Mouse (Mus musculus): ENCODE measurements at regions not wholly inside any gene's neighbourhood (a gene's known extent, or its start where the extent isn't known, plus 50 kb on each side); places are given as distances from the start of the nearest gene placed in this dataset.
A peak's percentile ranks its signal among the peaks of the same experiment; 100 is the strongest.

DNA sequence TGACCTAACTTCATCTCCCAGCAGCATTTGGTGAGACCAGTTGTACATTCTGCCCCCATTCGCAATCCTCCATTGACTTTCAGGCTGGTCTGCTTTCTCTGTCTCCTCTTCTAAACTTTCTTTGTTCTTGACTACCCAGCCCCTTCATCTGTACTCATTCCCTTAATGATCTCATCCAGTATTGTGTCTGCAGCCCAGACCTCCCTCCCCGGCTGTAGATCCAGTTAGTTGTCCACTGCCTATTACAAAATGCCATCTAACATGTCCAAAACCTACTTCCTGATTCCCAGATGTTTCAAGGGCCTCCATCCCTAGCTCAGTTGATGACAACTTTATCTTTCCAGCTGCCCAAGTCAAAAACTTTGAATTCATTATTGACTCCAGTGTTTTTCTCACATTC is 357.8 kb upstream of the Gm6657 start:
- no peak for DNase-seq (ENCODE audit: extremely low read depth, insufficient read length, low spot score)

DNA sequence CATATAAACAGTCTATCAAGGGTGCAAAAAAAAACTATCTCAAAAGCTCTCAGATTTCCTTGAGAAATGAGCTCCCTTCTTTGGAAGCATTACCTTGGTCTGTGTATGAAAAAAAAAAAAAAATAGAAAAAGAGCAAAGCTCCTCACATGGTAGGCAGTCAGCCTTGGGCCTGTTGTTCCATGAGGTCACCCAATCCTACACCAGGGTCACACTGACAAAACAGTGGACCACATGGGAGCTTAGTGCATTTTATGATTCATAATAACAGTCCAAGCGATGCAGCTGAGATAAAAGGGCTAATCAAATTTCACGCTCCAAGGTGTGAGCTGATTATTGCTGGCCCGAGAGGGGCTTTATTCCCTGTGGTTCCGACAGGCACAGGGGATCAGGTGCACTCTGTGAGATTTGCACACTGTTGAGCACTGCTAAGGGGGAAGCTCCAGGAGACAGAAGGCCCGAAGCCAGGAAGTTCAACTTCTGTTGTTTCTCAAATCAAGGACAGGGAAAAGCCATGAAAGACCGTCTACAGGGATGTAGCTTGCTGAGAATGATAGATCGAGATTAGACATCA is 352.1 kb upstream of the Gm6657 start:
- no peak for DNase-seq (ENCODE audit: extremely low read depth, insufficient read length, low spot score)

DNA sequence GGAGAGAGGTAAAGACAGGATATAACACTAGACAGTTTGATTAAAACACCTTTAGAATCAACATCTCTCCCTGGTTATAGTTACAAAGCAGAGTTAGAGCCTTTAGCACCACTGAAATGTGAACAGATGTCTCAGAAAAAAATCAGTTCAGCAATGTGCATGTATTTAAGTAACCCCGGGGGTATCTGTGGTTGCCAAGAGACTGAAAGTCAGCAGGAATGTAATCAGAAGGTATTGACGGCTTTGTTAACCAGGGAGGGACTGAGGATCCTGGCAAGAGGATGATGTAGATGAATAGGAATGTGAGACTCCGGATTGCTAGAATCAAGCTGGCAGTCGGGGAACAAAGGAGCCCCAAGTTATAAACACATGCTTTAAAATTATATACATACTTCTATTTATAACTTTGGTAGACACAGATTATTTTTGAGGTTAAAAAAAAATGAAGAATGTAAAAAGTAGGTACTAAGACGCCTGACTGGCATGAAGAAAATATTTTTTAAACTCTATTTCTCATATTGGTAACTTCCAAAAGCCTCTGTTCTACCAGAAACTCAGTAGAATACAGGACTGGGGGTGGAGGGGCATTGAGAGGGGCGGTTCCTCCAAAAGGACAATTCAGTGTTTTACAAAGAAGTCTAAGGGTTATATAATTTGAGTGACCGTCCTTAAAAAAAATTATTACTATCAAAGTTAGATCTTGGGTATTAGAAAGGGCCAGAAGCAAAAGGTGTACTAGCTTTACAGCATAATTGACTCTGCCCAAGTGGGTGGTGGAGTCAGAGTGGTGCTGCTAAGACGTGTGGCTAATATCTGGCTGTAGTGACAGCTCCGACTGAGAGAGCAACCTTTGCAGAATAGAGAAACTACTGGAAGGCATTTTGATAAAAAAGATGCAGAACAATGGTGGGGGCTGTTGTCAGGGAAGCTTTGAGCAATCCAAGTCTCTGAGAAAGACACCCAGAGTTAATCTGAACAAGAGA is 341.2 kb upstream of the Gm6657 start:
- DNase-seq (ENCODE audit: extremely low read depth, insufficient read length, low spot score): no peak

DNA sequence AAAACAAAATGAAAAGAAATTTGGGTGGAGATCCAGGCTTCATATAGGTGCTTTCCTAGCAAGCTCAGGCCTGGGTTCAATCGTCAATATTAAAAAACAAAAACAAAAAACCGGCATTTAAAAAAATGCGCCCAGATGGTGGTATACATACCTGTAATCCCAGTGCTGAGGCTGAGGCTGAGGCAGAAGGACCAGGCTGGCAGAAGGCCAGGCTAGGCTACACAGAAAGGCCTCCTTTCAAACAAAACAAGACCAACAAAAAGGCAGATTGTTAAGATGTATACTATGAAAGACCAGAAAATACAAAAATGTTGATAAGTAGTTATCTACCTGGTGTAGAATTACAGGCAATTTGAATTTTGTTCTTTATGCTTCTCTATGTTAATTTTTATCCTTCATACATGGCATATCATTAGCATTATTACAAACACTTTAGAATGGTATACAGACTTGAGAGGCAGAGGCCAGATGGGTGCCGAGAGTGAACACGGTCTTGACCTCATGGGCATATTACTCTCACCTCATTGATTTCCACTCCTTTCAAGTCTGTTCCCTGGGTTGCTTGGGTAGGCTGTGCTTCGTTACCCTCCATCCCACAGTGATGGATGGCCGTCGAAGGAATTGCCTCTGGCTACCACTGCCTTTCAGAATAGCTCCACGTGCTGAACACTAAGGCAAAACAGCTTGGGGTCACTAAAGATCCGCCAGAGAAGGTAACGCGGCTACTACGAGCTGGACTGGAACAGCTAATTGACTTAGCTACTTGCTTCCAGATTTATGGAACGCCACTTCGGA is 339.6 kb upstream of the Gm6657 start:
- DNase-seq (ENCODE audit: extremely low read depth, insufficient read length, low spot score): no peak

DNA sequence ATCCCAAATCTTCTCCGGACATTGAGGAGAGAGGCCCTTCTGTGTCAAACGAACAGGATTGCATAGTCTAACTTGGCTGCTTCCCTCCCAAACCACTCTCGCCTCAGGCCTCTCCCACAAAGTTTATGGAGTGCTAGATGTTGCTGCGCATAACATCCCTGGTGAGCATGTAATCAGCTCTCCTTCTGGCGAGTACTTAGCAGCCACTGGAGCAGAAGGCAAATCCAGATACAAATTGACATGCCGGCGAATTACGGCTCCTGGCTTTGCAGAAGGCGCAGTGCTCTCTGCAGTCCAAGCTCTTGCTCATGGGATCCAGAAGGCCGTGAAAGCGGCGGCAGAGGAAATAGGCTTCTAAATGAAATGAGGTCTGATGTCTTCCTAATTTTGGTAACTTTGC is 338.2 kb upstream of the Gm6657 start:
- no peak for DNase-seq (ENCODE audit: extremely low read depth, insufficient read length, low spot score)

DNA sequence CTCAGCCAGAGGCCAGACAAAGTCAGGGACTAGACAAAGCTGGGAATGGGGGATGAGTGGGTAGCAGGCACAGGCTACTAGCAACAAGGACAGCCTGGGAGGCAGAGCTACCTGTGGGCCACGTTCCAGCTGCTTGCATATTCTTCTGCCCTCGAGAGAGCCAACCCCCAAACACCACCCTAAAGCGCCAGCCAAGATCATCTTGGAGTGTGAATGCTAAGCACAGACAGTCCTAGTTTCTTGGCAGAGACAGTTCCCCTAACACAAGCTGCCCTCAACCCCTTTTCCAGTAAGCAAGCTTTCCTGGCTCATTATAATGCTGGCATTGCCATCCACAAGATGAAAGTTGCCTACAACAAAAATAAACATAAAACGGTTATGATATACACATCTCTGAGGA is 336.8 kb upstream of the Gm6657 start:
- no peak for DNase-seq (ENCODE audit: extremely low read depth, insufficient read length, low spot score)

DNA sequence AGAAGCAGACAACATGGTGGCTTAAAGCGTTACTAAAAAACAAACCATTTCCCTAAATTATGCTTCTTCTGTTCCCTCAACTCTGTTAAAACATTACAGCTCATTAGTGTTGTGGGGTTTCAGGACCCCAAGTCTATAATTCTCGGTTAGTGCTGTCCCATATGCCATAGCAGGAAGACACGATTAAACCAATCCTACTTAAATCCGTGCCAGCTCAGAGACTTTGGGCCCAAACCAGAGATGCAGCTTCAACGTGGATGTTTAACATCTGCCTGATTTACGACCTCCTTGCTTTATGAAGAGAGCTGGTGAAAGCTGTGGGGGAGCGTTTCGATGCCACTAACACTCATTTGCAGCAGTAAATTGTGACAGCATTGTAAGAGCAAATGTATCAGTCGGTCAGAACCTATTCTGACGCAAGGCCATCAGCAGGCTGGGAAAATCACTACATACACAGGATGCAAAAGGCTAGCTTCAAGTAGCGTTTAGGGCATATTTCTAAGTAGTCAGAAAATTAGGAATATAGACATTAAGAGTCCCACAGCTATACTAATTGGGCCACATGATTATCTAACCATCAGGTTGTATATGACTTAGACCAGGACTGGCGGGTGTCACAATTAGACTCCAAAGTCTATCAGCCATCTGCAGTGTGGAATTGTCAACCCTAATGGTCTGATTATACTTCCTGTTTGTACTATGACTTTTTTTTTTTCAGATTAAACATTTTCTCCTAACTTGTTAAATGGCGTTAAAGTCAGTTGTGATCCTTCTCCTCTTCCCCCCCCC is 333.1 kb upstream of the Gm6657 start:
- DNase-seq (ENCODE audit: extremely low read depth, insufficient read length, low spot score): no peak

DNA sequence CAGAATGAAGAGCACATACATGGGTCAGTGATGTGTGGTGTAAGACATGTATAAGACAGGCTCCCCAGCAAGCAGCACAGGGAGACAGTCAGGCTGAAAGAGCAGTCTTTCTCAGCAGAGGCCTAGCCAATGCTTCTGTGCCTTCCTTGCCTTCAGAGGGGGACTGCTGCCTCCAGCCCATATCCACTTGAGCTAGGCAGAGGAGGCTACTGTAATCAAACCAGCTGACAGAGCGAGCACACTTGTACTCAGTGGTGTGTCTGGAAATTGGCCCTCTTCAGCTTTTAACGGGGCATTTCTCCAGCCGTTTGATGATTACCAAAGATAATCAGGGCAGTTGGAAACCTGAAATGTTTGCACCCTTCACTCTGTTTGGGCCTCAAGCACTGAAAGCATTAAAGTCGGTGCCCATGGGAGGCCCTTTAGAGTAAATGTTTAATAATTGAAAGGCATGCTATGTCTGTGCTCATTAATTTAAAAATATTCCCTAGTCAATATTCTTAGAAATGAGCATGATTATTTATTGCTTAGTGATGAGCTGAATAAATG is 326.0 kb upstream of the Gm6657 start:
- DNase-seq (ENCODE audit: extremely low read depth, insufficient read length, low spot score): no peak

DNA sequence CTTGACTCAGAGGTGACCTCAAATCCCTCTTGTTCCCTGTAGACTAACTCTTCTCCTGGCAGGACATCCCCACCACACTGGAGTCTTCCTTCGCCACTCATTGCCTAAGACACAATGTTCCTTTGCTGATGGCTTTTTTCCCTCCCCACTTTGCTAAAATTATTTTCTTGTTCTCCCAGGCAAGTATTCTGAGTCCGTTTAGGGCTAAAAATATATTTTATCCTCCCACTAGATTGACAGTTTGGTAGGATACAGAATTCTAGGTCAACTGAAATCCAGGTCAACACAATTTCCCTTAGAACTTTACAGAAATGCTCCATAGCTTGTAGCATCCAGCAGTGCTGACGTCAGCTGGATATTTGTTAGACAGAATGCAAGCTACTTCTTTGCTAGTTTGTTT is 324.7 kb upstream of the Gm6657 start:
- DNase-seq (ENCODE audit: extremely low read depth, insufficient read length, low spot score): no peak

DNA sequence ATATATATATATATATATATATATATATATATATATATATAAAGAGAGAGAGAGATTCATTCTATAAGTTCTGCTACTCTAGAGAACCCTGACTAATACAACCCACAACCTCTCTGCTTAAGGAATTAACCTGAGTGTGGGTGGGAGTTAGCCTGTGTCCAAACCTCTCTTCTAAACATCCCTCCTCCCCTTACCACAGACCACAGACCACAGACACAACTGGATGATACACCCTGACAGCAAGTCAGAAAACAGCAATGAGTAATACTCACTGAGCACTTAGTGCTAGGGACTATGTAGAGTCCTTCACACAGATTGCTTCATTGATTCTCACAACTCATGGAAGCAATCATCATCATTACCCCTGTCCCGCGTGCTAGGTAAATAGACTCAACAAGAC is 306.7 kb upstream of the Gm6657 start:
- peak; percentile 3 for DNase-seq (ENCODE audit: extremely low read depth, insufficient read length, low spot score)

DNA sequence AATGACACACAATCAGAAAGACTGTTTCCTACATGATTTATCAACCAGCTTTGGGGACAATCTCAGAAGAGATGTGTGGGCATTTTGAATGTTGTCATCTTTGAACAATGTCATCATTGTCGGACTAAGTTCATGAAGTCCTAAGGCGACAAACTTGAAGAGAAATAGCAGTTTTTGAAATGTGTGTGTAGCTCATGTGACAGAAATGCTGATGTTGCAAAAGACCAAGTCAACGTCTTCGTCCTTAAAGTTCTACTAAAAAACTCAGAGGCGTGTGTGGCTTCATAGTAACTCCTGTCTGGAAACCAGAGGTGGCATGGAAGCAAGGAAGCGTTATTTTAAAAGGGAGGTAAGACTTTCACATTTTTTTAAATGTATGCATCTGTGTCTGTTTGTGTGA is 302.6 kb upstream of the Gm6657 start:
- DNase-seq (ENCODE audit: extremely low read depth, insufficient read length, low spot score): no peak

DNA sequence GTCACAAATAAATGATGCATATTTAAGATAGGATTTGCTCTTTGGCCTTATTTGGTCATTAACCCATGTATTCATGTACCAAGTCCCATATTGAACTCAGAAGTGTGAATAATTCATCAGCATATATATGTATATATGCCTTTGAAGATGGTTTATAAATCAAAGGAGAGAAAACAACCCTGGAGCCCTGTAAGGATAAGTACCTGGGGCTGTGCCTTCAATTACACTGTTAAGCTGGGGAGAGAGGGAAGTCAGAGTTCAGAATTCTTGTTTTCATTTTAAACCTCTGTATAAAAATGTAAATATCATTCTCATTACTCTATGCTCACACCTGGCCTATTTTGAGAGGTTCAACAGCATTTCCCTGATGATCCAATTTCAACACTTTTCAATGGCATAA is 299.8 kb upstream of the Gm6657 start:
- DNase-seq (ENCODE audit: extremely low read depth, insufficient read length, low spot score): no peak

DNA sequence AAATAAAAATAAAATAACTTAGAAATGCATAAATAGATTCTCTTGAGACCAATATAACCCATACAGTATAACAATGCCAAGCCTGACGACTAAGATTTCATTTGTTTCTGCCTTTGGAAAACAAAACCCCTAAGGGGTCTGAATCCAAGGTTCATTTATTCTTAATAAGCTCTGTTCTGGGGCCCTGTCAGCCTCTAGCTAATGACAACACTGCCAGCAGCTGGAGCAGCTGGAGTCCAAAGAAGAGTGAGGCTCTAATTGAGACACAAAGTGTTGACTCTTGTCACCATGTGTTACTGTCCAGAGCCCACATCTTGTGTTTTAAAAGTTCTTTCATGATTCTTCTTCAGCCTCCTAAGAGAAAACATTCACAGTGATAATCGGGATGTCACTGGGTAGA is 298.5 kb upstream of the Gm6657 start:
- no peak for DNase-seq (ENCODE audit: extremely low read depth, insufficient read length, low spot score)

DNA sequence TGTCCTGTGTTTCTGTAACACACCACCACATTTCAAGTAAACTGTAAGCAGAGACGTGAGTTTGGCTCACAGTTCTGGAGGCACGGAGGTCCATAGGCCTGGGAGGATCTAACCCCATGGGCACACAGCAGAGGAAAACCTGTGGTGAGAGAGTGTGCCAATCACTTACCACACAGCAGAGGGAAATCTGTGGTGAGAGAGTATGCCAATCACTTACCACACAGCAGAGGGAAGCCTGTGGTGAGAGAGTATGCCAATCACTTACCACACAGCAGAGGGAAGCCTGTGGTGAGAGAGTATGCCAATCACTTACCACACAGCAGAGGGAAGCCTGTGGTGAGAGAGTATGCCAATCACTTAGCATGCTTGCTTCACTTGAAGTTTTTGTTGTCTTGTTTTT is 295.1 kb upstream of the Gm6657 start:
- peak; percentile 31 for DNase-seq (ENCODE audit: extremely low read depth, insufficient read length, low spot score)

DNA sequence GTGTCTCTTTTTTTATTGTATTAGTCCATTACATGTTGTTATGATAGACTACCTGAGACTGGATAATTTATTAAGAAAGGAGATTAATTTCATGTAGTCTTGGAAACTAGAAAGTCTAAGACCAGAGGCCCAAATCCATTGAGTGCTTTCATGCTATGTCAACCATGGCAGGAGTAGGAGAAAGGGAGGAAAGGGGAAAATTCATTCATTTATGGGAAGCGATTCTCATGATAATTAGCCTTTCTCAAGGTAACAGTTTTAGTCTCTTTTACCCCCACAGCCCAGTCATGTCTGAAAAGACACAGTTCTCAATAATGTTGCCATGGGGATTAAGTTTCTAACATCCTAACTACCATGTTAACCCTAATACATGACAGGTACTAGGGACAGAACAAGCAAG is 292.8 kb upstream of the Gm6657 start:
- DNase-seq (ENCODE audit: extremely low read depth, insufficient read length, low spot score): no peak

DNA sequence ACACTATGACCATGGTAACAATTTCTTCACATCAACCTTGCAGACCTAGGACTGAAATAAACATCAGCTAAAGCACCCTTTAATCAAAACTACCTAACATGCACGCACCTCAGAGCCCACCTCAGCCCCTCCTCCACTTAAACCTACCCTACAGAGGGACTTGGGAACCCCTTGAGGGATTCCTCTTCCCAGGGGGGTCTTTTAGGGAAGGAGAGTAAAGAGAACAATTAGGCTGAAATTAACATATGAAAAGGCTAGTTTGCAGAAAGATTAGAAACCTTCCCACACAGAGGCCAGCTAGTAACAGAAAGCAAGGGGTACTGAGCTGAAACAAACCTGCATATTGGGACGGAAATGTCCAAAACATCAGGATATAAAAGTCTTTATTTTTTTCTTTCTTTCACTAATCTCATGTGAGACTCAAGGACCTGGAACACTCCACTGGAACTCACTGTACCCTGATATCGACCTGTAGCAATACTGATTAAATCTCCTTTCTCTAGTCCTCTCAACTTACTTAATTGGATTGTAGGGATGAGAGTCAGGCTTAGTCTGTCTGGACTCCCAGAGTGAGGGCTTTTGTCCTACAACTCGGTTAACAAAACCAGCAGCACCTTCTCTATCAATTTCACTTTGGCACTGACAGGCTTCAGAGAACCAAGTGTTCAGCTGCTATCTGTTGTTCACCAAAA is 281.0 kb upstream of the Gm6657 start:
- DNase-seq (ENCODE audit: extremely low read depth, insufficient read length, low spot score): no peak

DNA sequence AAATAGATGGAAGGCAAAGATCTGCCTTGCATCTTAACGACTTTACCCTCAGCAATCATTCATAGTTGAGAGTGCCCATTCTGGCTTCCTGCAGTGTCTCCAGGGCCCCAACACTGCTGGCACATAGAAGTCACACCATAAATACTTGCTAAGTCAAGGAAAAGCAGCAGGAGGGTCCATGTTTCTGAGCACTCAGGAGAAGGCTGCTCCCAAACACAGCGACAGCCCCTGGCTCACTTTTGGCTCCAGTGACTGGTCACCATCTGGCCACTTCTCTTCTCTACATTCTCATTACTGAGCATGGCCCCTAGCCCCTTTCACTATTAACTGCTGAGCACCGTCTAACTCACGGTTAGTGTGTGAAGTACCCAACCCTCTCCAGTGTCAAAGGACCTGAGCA is 265.3 kb upstream of the Gm6657 start:
- DNase-seq (ENCODE audit: extremely low read depth, insufficient read length, low spot score): no peak

DNA sequence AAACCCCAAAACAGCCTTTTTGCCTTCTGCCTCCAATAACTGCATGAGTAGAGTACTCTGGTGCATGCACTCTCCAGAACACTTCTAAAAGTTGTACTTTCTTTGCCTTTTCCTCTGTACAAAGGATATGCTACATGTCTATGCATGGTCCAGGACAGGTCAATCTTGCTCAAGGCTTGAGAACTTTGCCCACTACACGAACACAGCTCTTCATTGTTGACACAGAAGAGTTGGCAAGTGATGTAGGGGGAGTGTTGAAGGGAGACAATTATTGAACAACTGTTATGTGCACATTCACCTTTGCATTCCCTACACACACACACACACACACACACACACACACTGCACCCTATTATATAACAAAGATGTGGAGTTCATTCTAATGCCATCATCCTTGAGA is 264.5 kb upstream of the Gm6657 start:
- DNase-seq (ENCODE audit: extremely low read depth, insufficient read length, low spot score): no peak

DNA sequence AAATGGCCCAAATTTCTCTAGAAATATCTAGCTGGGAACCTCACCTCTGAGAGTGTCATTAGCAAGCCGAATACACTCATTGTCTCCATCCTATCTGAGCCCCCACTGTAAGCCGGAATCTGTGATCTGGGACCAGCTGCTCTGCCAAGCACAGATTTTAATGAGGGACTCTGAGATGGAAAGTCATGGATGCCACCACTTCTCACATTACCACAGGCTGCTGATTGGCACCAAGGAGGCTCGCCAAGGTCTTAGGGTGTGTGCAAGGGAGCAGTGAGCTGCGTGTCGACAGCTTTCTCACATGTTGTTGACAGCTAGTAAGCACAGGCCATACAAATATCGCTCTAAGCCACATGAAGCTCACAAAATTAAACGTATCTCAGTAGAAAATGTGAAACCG is 250.1 kb upstream of the Gm6657 start:
- DNase-seq (ENCODE audit: extremely low read depth, insufficient read length, low spot score): no peak

DNA sequence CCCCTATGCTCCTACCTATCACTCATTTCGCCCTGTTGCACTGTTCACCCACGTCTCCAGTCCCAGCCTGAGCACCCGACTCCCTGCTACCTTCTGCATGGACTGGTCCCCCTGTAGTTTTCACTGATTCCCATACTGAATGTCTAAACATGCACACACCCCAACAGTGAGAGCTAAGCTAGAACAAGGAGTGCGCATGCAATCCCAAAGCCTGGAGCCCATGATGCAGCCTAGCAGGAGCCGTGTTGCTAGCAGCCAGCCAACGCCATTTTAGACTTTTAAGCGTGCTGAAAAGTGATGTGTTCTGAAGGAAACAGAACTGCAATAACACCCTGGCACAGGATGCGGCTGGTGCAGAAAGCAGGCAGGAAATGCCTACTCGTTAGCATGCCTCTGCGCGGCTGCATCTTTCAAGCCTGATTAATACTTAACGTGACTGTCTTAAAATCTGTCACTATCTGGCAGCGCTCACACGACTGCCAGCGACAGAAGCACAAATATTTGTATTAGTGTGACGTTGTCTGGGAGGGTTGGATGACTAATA is 244.5 kb upstream of the Gm6657 start:
- peak; percentile 15 for DNase-seq (ENCODE audit: extremely low read depth, insufficient read length, low spot score)

Data from 3134 (cell line).